Mouse (Mus musculus) small intestine, adult 2 months (tissue): ENCODE data around the gene Gm49320.

ENCODE experiments used
- CTCF ChIP-seq: fragments of 200-500 bp; IDR thresholded peaks from 2 replicates; pipeline ENCODE4 v1.5.1; 2012; ENCODE audit warnings: low read depth, mild to moderate bottlenecking, control low read depth, inconsistent platforms, low read length, moderate library complexity, mixed read lengths; ENCODE audit not compliant: insufficient replicate concordance, insufficient read length; ENCODE audit errors: extremely low read depth
- POLR2A ChIP-seq: fragments of 200-500 bp; IDR thresholded peaks from 2 replicates; pipeline ENCODE4 v1.6.1; 2012; ENCODE audit warnings: low read depth, mild to moderate bottlenecking, control low read depth, inconsistent platforms, low read length, moderate library complexity

- TF ChIP-seq CTCF: no peak
- no peak for TF ChIP-seq POLR2A
These were observed 30.9 kb downstream of the Gm49320 start for GRCm38 (mm10) chr8:4269609-4270008.
